Mouse (Mus musculus): Measurements from ENCODE around the gene Gfpt1. TPM values are rescaled to one million over a fixed set of nuclear protein-coding genes. Genes with fewer than 3 reads are reported as not detected.
"Not testable (repeated sequence)": the region's sequence is repeated elsewhere in the genome, so short reads cannot be mapped to it uniquely, and the experiment has no call there.

Gfpt1 gene
- polyA plus RNA-seq, 1 experiment from 2014 or later, result 6.5 TPM

DNA sequence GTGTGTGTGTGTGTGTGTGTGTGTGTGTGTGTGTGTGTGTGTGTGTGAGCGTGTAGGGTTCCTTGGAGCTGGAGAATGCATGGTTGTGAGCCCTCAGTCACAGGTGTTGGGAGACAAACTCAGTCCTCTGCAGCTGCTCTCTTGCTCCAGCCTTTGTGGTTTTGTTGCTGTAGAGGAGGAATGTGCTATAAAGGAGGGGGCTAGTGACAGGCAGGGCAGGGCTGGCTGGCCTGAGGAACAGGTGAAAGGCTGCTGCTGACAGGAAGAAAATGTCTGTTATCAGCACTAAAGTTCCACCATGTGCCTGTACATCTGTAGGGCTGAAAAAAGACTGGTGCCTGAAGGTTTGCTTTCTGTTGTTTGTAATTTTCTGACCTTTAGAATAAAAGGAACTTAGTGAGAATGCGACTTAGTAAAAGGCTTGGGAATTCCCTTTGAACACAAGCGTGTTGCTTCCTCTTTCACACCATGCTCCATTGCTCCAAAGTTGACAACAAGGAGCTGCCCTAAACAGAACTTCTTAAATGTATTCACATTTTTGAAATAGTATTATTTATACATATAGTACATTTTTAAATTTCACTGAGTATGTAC is 32.5 kb downstream of the Gfpt1 start:
- H3K27me3 ChIP-seq, result no peaks in the 10 kb centered on the region
- H3K4me3 ChIP-seq (replicated peaks), result no peak overlapping the region
- H3K36me3 ChIP-seq (replicated peaks), result peaks cover 56% of the 10 kb centered on the region
- no peak overlapping the region for H3K4me2 ChIP-seq
- H3K4me1 ChIP-seq (replicated peaks), result peaks cover 20% of the 10 kb centered on the region
- 0 out of 2 replicates have a peak, but pooled peaks have one; percentile 34 for ATAC-seq (ENCODE audit: insufficient read depth)
- 35% methylated on average over 3 of the region's 3 CpGs for WGBS (ENCODE audit: insufficient replicate concordance)
- H3K9me3 ChIP-seq (replicated peaks), result no peaks in the 10 kb centered on the region
- no peak overlapping the region for H3K9ac ChIP-seq
- no peak overlapping the region for H3K27ac ChIP-seq (replicated peaks)

DNA sequence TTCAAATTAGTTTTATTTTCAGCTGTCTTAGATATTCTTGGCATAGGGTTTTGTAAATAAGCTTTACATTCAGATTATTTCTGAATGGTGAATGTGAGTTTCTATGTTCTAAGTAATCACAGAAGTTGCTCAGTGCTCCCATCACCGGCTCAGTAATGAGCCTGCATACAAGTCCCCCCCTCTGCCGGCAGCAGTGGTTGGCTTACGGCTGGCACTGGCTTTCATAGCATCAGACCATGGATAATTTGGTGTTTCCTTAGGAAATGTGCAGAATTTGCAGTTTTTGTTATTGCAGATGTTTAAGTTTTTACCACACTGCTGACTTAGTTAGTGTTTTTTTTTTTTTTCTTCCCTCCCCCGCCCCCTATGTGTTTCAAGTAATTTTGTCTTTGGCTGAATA is 36.8 kb downstream of the Gfpt1 start:
- WGBS (ENCODE audit: insufficient replicate concordance), result 75% methylated on average over 4 of the region's 4 CpGs
- H3K36me3 ChIP-seq (replicated peaks), result peaks cover 55% of the 10 kb centered on the region

DNA sequence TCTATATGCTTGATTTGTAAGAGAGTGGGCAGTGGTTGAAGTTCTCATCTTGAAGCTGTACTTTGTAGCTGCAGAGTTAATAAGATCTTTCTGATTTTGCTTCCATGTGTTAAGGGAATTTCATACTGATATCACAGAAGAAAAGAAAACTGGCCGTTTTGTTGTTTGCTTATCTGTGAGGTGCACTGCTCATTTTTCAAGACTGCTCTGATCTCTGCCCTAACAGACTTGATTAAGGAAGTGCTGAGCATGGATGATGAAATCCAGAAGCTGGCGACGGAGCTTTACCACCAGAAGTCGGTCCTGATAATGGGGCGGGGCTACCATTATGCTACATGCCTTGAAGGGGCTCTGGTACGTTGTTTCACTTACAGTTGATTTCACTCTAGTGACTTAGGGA is 42.4 kb downstream of the Gfpt1 start:
- Histone ChIP-seq H3K4me1 (replicated peaks) (peaks cover 17% of the 10 kb centered on the region), H3K4me3 (replicated peaks) (no peak overlapping the region), H3K27me3 (no peaks in the 10 kb centered on the region), H3K27ac (replicated peaks) (no peak overlapping the region), H3K9me3 (replicated peaks) (no peaks in the 10 kb centered on the region), H3K9ac (no peak overlapping the region), H3K4me2 (no peak overlapping the region), H3K36me3 (replicated peaks) (peaks cover 69% of the 10 kb centered on the region)
- ATAC-seq (ENCODE audit: insufficient read depth), result peak; percentile 58
- whole genome bisulfite sequencing (ENCODE audit: insufficient replicate concordance), result 22% methylated on average over 6 of the region's 6 CpGs

More for the DNA sequence above, 36.8 kb downstream of the Gfpt1 start:
- H3K4me2 ChIP-seq, result no peak overlapping the region
- H3K27me3 ChIP-seq, result no peaks in the 10 kb centered on the region
- H3K9me3 ChIP-seq (replicated peaks), result no peaks in the 10 kb centered on the region
- no peak overlapping the region for H3K9ac ChIP-seq
- peaks cover 11% of the 10 kb centered on the region; the same call in 1 of the 2 replicates for H3K4me1 ChIP-seq (replicated peaks)
- H3K27ac ChIP-seq (replicated peaks), result no peak overlapping the region
- no peak for ATAC-seq (ENCODE audit: insufficient read depth)
- H3K4me3 ChIP-seq (replicated peaks), result no peak overlapping the region

GRCm38 (mm10) chr6:87088356-87088755 is 45.7 kb downstream of the Gfpt1 start:
- peaks cover 52% of the 10 kb centered on the region for H3K36me3 ChIP-seq (replicated peaks)
- H3K4me3 ChIP-seq (replicated peaks), result no peak overlapping the region
- no peaks in the 10 kb centered on the region for H3K9me3 ChIP-seq (replicated peaks)
- H3K9ac ChIP-seq, result no peak overlapping the region
- peaks cover 31% of the 10 kb centered on the region for H3K4me1 ChIP-seq (replicated peaks)
- WGBS (ENCODE audit: insufficient replicate concordance), result 72% methylated on average over 5 of the region's 5 CpGs
- ATAC-seq (ENCODE audit: insufficient read depth), result no peak
- no peak overlapping the region for H3K4me2 ChIP-seq
- H3K27me3 ChIP-seq, result no peaks in the 10 kb centered on the region
- H3K27ac ChIP-seq (replicated peaks), result no peak overlapping the region

DNA sequence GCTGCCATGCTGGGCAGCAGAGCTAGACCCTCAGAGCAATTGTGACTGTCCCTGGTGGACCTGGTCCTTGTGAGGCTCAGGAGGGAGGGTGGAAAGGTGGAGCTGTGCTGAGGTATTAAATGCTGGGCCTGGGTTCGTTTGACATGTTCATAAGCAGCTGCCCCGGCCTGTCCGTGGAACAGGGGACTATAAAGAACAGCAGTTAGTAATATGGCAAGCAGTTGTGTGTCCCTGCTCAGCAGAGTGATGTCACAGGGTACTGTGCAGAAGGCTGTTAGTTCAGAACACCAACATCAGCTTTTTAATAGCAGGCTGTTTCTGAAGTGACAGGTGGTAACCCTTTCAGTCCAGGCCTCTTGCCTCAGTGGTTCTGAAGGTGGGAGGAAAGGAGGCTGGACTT is 48.2 kb downstream of the Gfpt1 start:
- H3K27me3 ChIP-seq, result no peaks in the 10 kb centered on the region
- WGBS (ENCODE audit: insufficient replicate concordance), result 75% methylated on average over 3 of the region's 3 CpGs
- H3K4me3 ChIP-seq (replicated peaks), result no peak overlapping the region
- H3K4me2 ChIP-seq, result no peak overlapping the region
- no peak for ATAC-seq (ENCODE audit: insufficient read depth)
- H3K27ac ChIP-seq (replicated peaks), result no peak overlapping the region
- H3K9me3 ChIP-seq (replicated peaks), result no peaks in the 10 kb centered on the region
- peaks cover 32% of the 10 kb centered on the region for H3K36me3 ChIP-seq (replicated peaks)
- peaks cover 15% of the 10 kb centered on the region for H3K4me1 ChIP-seq (replicated peaks)
- H3K9ac ChIP-seq, result no peak overlapping the region

DNA sequence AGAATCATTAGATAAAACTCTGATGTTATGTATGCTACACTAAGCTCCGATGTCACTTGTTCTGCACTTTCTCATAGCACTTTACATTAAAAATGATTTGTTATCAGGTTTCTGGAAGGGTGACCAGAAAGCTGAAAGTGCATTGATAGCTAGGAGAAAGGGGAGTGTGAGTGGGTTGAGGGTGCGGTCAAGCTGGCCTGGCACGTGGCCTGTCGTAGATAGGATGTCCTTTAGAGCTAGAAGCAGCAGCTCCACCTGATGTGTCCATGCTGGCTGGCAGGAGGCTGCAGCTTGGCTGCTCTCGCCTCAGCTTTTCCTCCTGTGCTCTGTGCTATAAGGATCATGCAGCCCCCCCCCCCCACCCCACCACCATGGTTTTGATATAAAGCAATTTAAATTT is 49.8 kb downstream of the Gfpt1 start:
- peaks cover 15% of the 10 kb centered on the region for H3K4me1 ChIP-seq (replicated peaks)
- no peak overlapping the region for H3K9ac ChIP-seq
- 46% methylated on average over 5 of the region's 5 CpGs for WGBS (ENCODE audit: insufficient replicate concordance)
- H3K9me3 ChIP-seq (replicated peaks), result no peaks in the 10 kb centered on the region
- H3K36me3 ChIP-seq (replicated peaks), result peaks cover 19% of the 10 kb centered on the region
- H3K4me3 ChIP-seq (replicated peaks), result no peak overlapping the region
- no peaks in the 10 kb centered on the region for H3K27me3 ChIP-seq
- ATAC-seq (ENCODE audit: insufficient read depth), result peak; percentile 73
- H3K4me2 ChIP-seq, result peak overlapping the region; percentile 8
- no peak overlapping the region for H3K27ac ChIP-seq (replicated peaks)

GRCm38 (mm10) chr6:87093631-87094030 is 51.0 kb downstream of the Gfpt1 start:
- H3K9me3 ChIP-seq (replicated peaks); H3K9ac ChIP-seq; H3K27me3 ChIP-seq; H3K4me2 ChIP-seq; H3K27ac ChIP-seq (replicated peaks); ATAC-seq (ENCODE audit: insufficient read depth); H3K4me3 ChIP-seq (replicated peaks): not testable (repeated sequence)
- peaks cover 15% of the 10 kb centered on the region for H3K4me1 ChIP-seq (replicated peaks)
- WGBS (ENCODE audit: insufficient replicate concordance), result 59% methylated on average over 8 of the region's 8 CpGs
- peaks cover 13% of the 10 kb centered on the region for H3K36me3 ChIP-seq (replicated peaks)

- no peaks in the 10 kb centered on the region for H3K27me3 ChIP-seq
- WGBS (ENCODE audit: insufficient replicate concordance), result 55% methylated on average over 3 of the region's 3 CpGs
- H3K36me3 ChIP-seq (replicated peaks), result no peaks in the 10 kb centered on the region
- H3K4me3 ChIP-seq (replicated peaks), result no peak overlapping the region
- no peak overlapping the region for H3K4me2 ChIP-seq
- no peak for ATAC-seq (ENCODE audit: insufficient read depth)
- peaks cover 8% of the 10 kb centered on the region for H3K4me1 ChIP-seq (replicated peaks)
- no peak overlapping the region for H3K9ac ChIP-seq
- H3K27ac ChIP-seq (replicated peaks), result no peak overlapping the region
- H3K9me3 ChIP-seq (replicated peaks), result no peaks in the 10 kb centered on the region
These were observed 56.6 kb downstream of the Gfpt1 start for GRCm38 (mm10) chr6:87099261-87099660.

DNA sequence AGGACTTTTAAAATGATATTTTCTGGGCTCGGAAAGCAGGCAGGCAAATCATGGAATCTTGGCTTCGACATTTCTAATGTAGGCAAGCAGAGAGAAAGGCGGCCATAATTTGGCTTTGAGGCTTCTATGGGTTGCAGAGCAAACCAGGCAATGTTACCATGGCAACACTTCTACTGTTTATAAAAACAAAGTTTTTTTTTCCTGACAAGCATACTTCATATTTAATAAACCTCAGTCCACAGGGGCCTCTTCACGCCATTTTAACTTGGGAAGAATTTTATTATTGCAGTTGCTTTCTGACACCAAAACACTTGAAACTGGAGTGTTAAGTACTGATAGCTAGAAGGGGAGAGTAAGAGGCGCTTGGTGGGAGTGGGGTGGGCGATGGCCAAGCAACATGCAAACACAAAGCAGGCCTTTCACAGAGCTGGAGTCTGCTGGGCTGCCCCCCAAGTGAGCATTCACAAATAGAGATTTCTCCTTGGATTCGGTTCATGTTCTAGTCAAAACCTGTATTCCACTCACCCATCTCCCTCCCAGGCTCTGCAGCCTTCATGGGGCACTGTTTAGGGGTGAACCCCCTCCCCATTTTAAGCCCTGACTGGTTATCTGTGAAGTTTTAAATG is 57.1 kb downstream of the Gfpt1 start:
- H3K27ac ChIP-seq (replicated peaks), result no peak overlapping the region
- WGBS (ENCODE audit: insufficient replicate concordance), result 61% methylated on average over 7 of the region's 7 CpGs

GRCm38 (mm10) chr6:87100297-87101020 is 57.8 kb downstream of the Gfpt1 start:
- Histone ChIP-seq H3K9ac (no peak overlapping the region), H3K4me1 (replicated peaks) (peaks cover 8% of the 10 kb centered on the region), H3K27me3 (no peaks in the 10 kb centered on the region), H3K36me3 (replicated peaks) (no peaks in the 10 kb centered on the region), H3K4me2 (no peak overlapping the region), H3K9me3 (replicated peaks) (no peaks in the 10 kb centered on the region), H3K27ac (replicated peaks) (no peak overlapping the region), H3K4me3 (replicated peaks) (no peak overlapping the region)
- no peak for ATAC-seq (ENCODE audit: insufficient read depth)
- WGBS (ENCODE audit: insufficient replicate concordance), result 81% methylated on average over 9 of the region's 9 CpGs

More for the DNA sequence above, 57.1 kb downstream of the Gfpt1 start:
- no peaks in the 10 kb centered on the region for H3K9me3 ChIP-seq (replicated peaks)
- no peak overlapping the region for H3K4me2 ChIP-seq
- ATAC-seq (ENCODE audit: insufficient read depth), result no peak
- no peak overlapping the region for H3K4me3 ChIP-seq (replicated peaks)
- H3K36me3 ChIP-seq (replicated peaks), result no peaks in the 10 kb centered on the region
- peaks cover 8% of the 10 kb centered on the region for H3K4me1 ChIP-seq (replicated peaks)
- no peaks in the 10 kb centered on the region for H3K27me3 ChIP-seq
- H3K9ac ChIP-seq, result no peak overlapping the region

GRCm38 (mm10) chr6:87101281-87101954 is 58.8 kb downstream of the Gfpt1 start:
- H3K4me3 ChIP-seq (replicated peaks), result no peak overlapping the region
- H3K4me1 ChIP-seq (replicated peaks), result peaks cover 8% of the 10 kb centered on the region
- H3K9me3 ChIP-seq (replicated peaks), result no peaks in the 10 kb centered on the region
- 9% methylated on average over 12 of the region's 12 CpGs for WGBS (ENCODE audit: insufficient replicate concordance)
- H3K27me3 ChIP-seq, result no peaks in the 10 kb centered on the region
- H3K36me3 ChIP-seq (replicated peaks), result no peaks in the 10 kb centered on the region
- H3K9ac ChIP-seq, result no peak overlapping the region
- H3K27ac ChIP-seq (replicated peaks), result no peak overlapping the region
- peak overlapping the region; percentile 49 for H3K4me2 ChIP-seq
- peak; percentile 37; the same call in 1 of the 2 replicates for ATAC-seq (ENCODE audit: insufficient read depth)
